Mouse (Mus musculus) erythroid progenitor cell, adult 5-6 weeks (primary cell): ENCODE data around the gene Robo1. TPM values are rescaled to one million over a fixed set of nuclear protein-coding genes. Genes with fewer than 3 reads are reported as not detected.

Experiments
- ATAC-seq: replicated peaks from 2 replicates; pipeline ENCODE4 v1.8.0; 2016; ENCODE audit warnings: moderate number of reproducible peaks, mild to moderate bottlenecking, moderate TSS enrichment, inconsistent platforms; ENCODE audit not compliant: poor library complexity, low FRiP score, severe bottlenecking
- total RNA-seq, 2 experiments: library from RNA; stranded (forward) in 1 of 2; stranded (reverse) in 1 of 2; fragments of 150-400 nt in 1 of 2; fragments of 186-747, 209-891 nt in 1 of 2; gene quantifications; 2 replicates each; pipeline versions ENCODE4 v1.2.3 to v1.2.4; 2015 to 2017; ENCODE audit warnings: low replicate concordance in 2 of 2

The Robo1 gene
- total RNA-seq, 2 experiments from 2014 or later, result not detected

GRCm38 (mm10) chr16:72584454-72585159, 276.5 kb downstream of the Robo1 start:
- no peak for ATAC-seq

DNA sequence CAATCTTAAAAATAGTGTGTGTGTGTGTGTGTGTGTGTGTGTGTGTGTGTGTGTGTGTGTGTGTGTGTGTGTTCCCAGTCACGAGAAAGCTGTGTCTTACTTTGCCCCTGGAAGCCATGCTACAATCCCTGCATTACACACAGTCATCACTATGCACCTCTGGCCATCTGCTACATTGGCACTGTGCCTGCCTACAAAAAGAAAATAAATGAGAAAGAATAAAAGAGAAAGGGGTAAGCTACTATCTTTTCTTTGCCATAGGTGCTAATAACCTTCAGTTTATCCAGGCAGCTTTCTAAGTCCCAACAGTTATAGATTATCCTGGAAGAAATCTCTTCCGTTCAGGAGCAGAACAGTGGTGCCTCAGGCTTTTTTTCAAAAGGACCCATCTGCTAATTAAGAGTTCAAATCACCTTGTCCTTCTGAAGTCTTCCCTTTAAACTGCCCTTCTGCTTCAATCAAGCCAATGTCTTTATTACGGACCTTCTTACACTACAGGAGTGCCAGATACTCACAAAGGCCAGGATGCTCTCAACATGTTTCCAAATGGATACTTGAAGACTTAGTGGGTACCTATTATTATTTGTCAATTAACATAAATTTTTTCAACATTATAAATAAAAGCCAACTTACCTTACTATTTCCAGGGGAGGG, 277.2 kb downstream of the Robo1 start:
- ATAC-seq, result no peak

DNA sequence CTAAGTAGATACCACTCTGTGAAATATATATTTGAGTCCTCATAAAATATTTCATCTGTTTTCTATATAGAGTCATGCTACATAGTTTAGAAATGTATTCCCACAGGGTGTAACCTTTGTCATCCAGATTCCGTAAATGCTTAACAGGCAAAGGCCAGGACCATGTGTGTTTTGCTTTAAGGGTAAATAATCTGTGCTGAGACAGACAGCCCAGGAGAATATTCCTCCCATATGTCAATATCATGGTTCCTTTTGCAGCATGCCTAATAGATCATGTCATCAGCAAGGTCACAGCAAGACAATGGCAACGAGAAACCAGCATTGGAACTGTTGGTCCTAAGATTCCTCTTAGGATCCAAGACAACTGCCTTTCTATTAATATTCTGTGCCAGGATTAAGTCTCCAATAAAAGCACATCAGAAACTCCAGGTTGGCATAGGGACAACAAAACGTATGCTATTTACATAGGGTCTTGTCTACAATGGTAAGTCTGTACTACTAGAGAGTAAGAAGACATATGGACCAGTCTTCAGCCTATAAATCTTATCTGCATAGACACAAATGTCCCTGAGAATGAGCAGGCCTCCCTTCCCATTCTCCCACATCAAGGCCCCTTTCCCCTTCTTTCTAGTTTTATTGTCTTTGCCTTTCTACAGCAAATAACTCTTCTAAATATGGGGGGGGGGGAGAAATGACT, 279.4 kb downstream of the Robo1 start:
- ATAC-seq, result no peak

- no peak for ATAC-seq
Measured at GRCm38 (mm10) chr16:72603487-72604206, 295.5 kb downstream of the Robo1 start.

- no peak for ATAC-seq
Measured at GRCm38 (mm10) chr16:72605066-72605465, 297.0 kb downstream of the Robo1 start.

GRCm38 (mm10) chr16:72610661-72611112, 302.6 kb downstream of the Robo1 start:
- no peak for ATAC-seq

DNA sequence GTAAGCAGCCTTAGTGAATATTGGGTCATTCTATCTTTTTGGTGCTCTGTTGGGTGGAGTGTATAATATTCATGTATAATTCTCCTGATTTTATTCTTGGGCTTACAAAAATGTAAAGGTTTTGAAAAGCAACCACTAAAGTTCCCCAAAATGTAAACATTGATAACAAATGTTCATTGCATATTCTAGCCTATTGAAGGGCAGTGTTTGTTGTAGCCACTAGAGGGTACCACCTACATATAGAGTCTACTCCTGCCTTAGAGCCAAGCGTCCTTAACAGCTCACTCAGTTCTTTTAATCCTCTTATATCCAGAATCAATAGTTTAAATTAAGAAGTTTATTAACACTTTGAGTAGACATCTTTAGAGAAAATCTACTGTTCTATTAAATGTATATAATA, 306.8 kb downstream of the Robo1 start:
- ATAC-seq, result no peak

- no peak for ATAC-seq
Measured at GRCm38 (mm10) chr16:72615360-72615759, 307.3 kb downstream of the Robo1 start.

GRCm38 (mm10) chr16:72622371-72622770, 314.3 kb downstream of the Robo1 start:
- no peak for ATAC-seq

- ATAC-seq, result no peak
Measured at GRCm38 (mm10) chr16:72622868-72623267, 314.8 kb downstream of the Robo1 start.

- no peak for ATAC-seq
Measured at GRCm38 (mm10) chr16:72633846-72634245, 325.7 kb downstream of the Robo1 start.

- no peak for ATAC-seq
Measured at GRCm38 (mm10) chr16:72639332-72639940, 331.3 kb downstream of the Robo1 start.

DNA sequence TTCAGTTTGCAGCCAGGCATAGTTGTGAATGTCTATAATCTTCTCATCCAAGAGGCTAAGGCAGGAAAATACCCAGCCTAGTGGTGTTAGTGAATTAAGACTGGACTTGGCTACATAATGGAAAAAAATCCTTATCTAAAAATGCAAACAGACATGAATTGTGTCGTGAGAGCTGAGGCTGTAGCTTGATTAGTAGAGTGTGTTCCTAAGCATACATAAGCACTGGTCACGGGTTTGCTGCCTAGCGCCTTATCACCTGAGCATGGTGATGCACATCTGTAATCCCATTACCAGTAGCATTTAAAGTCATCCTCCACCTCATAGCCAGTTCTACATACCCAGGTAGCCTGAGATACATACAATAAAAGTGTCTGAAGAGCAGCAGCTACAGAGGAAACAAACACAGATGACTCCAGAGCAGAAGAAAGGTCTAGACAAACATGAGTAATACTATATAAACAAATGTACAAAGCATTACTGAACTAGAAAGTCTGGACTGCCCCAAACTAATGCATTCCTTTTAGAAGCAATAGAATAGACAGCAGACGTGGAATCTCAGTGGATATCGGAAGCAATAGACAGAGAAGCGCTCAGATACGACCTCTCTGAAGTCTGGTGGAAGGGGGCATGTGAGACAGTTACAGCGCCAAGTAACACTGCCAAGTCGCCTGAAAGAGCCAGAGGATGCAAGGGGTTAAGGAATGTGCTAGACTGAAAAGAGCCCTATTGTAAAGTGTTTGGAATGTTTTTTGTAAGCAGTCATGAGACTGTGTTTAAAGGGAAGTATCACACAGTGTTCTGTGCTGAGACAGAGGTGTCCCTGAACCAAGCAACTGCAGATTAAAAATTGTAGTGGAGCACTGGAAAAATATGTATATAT, 333.1 kb downstream of the Robo1 start:
- ATAC-seq, result no peak

DNA sequence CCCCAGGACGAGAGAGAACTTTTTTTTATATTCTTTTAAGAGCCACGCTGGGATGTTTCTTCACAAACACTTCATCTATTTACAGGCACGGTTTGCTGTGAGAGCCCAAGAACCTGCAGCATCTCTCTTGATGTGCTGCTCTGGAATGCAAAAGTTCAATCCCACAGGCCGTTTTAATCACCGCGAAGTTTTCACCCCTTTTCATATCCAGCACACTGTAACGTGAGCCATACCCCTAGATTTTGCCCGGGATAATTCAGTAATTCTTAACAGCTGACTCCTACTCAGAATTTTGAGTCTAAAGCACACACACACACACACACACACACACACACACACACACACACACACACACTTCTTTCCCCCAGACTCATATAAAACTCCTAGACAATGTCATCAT, 337.8 kb downstream of the Robo1 start:
- no peak for ATAC-seq

- ATAC-seq, result no peak
Measured at GRCm38 (mm10) chr16:72649314-72649713, 341.2 kb downstream of the Robo1 start.

GRCm38 (mm10) chr16:72655411-72655810, 347.3 kb downstream of the Robo1 start:
- no peak for ATAC-seq

DNA sequence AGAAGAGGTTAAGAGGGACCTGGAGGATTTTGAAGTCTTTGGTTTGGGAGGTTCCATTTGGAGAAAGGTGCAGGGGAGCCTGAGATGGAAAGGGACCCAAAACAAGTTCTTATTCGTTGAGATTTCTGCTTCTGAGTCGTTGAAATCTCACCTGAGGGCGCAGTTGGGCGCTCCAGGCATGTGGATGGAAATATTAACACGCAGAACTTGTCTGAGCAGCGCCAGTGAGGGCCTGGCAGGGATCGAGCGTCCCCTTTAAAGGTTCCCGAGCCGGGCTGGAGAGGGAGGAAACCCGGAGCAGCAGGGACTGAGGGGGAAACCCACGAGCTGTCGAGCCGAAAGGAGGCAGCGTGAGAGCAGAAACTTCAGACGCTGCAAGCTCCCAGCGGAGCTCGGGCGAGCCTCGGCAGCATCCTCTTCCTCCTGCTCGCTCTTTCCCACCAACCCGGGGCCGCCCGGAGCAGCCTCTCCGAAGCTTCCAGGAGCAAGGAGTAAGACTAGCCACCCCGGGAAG, 354.8 kb downstream of the Robo1 start:
- no peak for ATAC-seq

GRCm38 (mm10) chr16:72663351-72664232, 355.5 kb downstream of the Robo1 start:
- no peak for ATAC-seq
